Mouse (Mus musculus) embryonic facial prominence, embryonic 11.5 days (tissue): ENCODE data around the gene Fcrl1. TPM values are rescaled to one million over a fixed set of nuclear protein-coding genes. Genes with fewer than 3 reads are reported as not detected.
"Not testable (repeated sequence)": the region's sequence is repeated elsewhere in the genome, so short reads cannot be mapped to it uniquely, and the experiment has no call there.

ENCODE experiments used
- ATAC-seq: fragments of 200-750 bp; cut with Nextera tagmentation; replicated peaks from 2 replicates; pipeline ENCODE4 v1.8.0; 2017; ENCODE audit warnings: low read depth; ENCODE audit not compliant: insufficient number of reproducible peaks, low FRiP score, low TSS enrichment
- DNase-seq: peaks from one replicate; pipeline ENCODE4 v3.0.0-alpha.2; 2015; ENCODE audit warnings: low spot score
- H3K27ac ChIP-seq: fragments of 300-500 bp; sonication (generic); replicated peaks from 2 replicates; pipeline ENCODE4 v1.5.1; 2014; ENCODE audit warnings: mild to moderate bottlenecking, low read depth, low read length, control low read depth
- H3K27me3 ChIP-seq: fragments of 300-500 bp; sonication (generic); 2 replicates; pipeline ENCODE4 v1.6.1; 2014; ENCODE audit warnings: mild to moderate bottlenecking, low read length, moderate library complexity, mixed read lengths; ENCODE audit not compliant: control insufficient read depth, insufficient read depth
- H3K36me3 ChIP-seq: fragments of 300-500 bp; sonication (generic); replicated peaks from 2 replicates; pipeline ENCODE4 v1.6.1; 2014; ENCODE audit warnings: low read depth, mild to moderate bottlenecking, low read length, moderate library complexity, mixed read lengths; ENCODE audit not compliant: control insufficient read depth, insufficient read depth
- H3K4me1 ChIP-seq: fragments of 300-500 bp; sonication (generic); 2 replicates; pipeline ENCODE4 v1.6.1; 2014; ENCODE audit warnings: low read length, mixed read lengths; ENCODE audit not compliant: control insufficient read depth, insufficient read depth
- H3K4me2 ChIP-seq: fragments of 300-500 bp; sonication (generic); 2 replicates; pipeline ENCODE4 v1.6.1; 2014; ENCODE audit warnings: low read depth, mild to moderate bottlenecking, control low read depth, low read length, moderate library complexity
- H3K4me3 ChIP-seq: fragments of 300-500 bp; sonication (generic); 2 replicates; pipeline ENCODE4 v1.5.1; 2014; ENCODE audit warnings: low read depth, low read length, control low read depth
- H3K9ac ChIP-seq: fragments of 300-500 bp; sonication (generic); replicated peaks from 2 replicates; pipeline ENCODE4 v1.6.1; 2014; ENCODE audit warnings: mild to moderate bottlenecking, control low read depth, low read length
- H3K9me3 ChIP-seq: fragments of 300-500 bp; sonication (generic); replicated peaks from 2 replicates; pipeline ENCODE4 v1.6.1; 2016; ENCODE audit warnings: mild to moderate bottlenecking, low read length, inconsistent platforms, mixed read lengths; ENCODE audit not compliant: control insufficient read depth
- WGBS: fragments of 180-500 bp; shearing (Covaris S2); extraction: QIAGEN DNeasy Blood & Tissue Kit; methylation state at CpG from one replicate; pipeline ENCODE4 v1.1.7; 2014; 5-methylcytosine and 5-hydroxymethylcytosine counted together
- polyA plus RNA-seq: library from polyadenylated mRNA; unstranded; fragments of >200 nt; fragmentation: Nextera tagmentation; extraction: Ambion mirVana; gene quantifications from 2 replicates; pipeline ENCODE4 v1.2.1, GENCODE M21; 2014

Fcrl1 gene
- polyA plus RNA-seq, 1 experiment from 2014 or later: not detected

DNA sequence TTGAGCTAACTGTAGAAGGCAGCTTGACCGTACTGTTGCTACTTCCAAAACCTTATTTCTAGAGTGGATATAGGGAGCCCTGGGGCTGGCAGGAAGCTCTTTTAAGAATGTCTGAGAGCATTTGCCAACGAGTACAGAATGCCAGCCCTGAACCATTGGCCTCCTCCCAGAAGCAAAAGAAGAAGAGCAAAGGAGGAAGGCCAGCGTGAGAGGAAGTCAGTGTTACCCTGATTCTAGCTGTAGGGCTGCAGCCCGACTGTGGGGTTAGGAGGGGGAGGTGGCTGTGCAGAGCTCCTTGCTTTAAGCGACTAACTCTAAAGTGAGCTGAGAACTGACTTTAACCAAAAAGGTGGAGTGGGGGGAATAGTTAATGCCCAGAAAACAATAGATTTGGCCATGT is 7.0 kb upstream of the Fcrl1 start:
- H3K4me3 ChIP-seq: no peak overlapping the region
- H3K4me2 ChIP-seq: no peak overlapping the region
- 73% methylated on average over 5 of the region's 5 CpGs for whole genome bisulfite sequencing
- no peaks in the 10 kb centered on the region for H3K9me3 ChIP-seq
- H3K36me3 ChIP-seq: no peaks in the 10 kb centered on the region
- no peak for ATAC-seq
- DNase-seq: no peak
- H3K27ac ChIP-seq: no peak overlapping the region
- no peak overlapping the region for H3K9ac ChIP-seq
- no peaks in the 10 kb centered on the region for H3K4me1 ChIP-seq
- H3K27me3 ChIP-seq: no peaks in the 10 kb centered on the region

DNA sequence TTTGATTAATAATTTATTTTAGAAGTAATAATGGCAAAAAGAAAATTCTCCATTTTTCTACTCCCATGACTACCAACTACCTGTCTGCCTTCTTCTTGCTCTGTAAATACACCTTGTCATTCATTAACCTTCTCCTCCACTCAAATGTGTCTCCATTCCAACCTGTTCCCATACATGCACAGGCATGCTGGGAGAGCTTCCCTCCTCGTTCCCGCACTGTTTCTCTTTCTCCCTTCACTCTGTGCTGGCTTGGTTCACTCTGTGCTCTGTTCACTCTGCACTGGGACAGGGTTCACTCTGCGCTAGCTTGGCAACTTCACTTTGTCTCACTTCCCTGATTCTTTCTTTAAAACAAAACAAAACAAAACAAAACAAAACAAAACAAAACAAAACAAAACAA is 1.0 kb downstream of the Fcrl1 start:
- Histone ChIP-seq H3K4me3 (no peak overlapping the region), H3K4me1 (no peaks in the 10 kb centered on the region), H3K27ac (no peak overlapping the region), H3K27me3 (no peaks in the 10 kb centered on the region), H3K4me2 (no peak overlapping the region), H3K36me3 (no peaks in the 10 kb centered on the region), H3K9ac (no peak overlapping the region), H3K9me3 (no peaks in the 10 kb centered on the region)
- ATAC-seq: no peak
- no peak for DNase-seq
- 66% methylated on average over 3 of the region's 3 CpGs for WGBS

- Histone ChIP-seq H3K9ac (no peak overlapping the region), H3K27ac (no peak overlapping the region), H3K4me1 (no peaks in the 10 kb centered on the region), H3K4me2 (no peak overlapping the region), H3K9me3 (no peaks in the 10 kb centered on the region), H3K4me3 (no peak overlapping the region), H3K27me3 (no peaks in the 10 kb centered on the region), H3K36me3 (no peaks in the 10 kb centered on the region)
- ATAC-seq: no peak
- no peak for DNase-seq
- 68% methylated on average over 6 of the region's 6 CpGs for WGBS
These were observed 1.5 kb downstream of the Fcrl1 start for GRCm38 (mm10) chr3:87377719-87378118.

GRCm38 (mm10) chr3:87379641-87380315 is 3.6 kb downstream of the Fcrl1 start:
- 93% methylated on average over 2 of the region's 2 CpGs for WGBS
- H3K4me1 ChIP-seq: not testable (repeated sequence)

DNA sequence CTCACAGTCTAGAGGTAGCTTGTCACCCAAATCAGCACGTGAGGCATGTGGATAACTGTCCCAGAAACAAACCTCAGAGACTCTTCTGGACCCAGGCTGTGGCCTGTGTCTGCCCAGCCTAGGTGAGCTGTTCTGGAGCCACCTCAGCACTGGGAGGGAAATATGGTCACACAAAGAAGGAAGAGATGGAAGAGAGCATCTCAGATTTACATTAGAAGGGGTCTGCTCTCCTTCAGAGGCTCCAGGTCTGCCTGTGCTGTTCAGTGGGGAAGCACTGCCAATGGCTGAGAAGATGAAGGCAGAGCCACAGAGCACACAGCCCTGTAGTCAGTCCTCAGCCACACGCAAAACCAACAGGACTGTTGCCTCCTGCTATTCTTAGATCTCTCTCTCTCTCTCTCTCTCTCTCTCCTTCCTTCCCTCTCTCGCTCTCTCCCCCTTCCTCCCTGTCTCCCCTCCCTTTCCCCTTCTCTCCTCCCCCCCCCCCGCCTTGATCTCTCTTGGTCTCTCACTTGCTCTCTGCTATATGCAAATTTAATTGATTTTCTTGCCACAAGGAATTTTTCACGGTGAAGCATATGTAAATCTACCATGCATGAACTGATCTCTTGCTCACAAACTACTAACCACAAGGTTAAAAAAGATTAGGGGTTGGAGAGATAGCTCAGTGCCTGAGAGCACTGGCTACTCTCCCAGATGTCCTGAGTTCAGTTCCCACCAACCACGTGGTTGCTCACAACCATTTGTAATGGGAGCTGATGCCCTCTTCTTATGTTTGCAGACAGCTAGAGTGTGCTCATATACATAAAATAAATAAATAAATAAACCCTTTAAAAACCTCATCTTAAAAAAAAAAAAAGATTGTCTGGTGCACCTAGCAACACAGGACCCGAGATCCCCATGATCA is 5.9 kb downstream of the Fcrl1 start:
- Histone ChIP-seq H3K27me3 (no peaks in the 10 kb centered on the region), H3K36me3 (no peaks in the 10 kb centered on the region), H3K4me1 (no peaks in the 10 kb centered on the region), H3K27ac (no peak overlapping the region), H3K9ac (no peak overlapping the region), H3K9me3 (no peaks in the 10 kb centered on the region), H3K4me2 (no peak overlapping the region), H3K4me3 (no peak overlapping the region)
- DNase-seq (no peak), ATAC-seq (no peak)
- WGBS: 76% methylated on average over 7 of the region's 7 CpGs

More at GRCm38 (mm10) chr3:87379641-87380315, 3.6 kb downstream of the Fcrl1 start:
- H3K36me3 ChIP-seq, H3K9ac ChIP-seq, ATAC-seq, H3K9me3 ChIP-seq, H3K4me3 ChIP-seq, H3K4me2 ChIP-seq, H3K27me3 ChIP-seq, H3K27ac ChIP-seq, DNase-seq: not testable (repeated sequence)

- no peak overlapping the region for H3K27ac ChIP-seq
- DNase-seq (no peak), ATAC-seq (no peak)
- H3K9me3 ChIP-seq: no peaks in the 10 kb centered on the region
- no peaks in the 10 kb centered on the region for H3K36me3 ChIP-seq
- H3K4me3 ChIP-seq: no peak overlapping the region
- no peak overlapping the region for H3K4me2 ChIP-seq
- H3K9ac ChIP-seq: no peak overlapping the region
- H3K4me1 ChIP-seq: no peaks in the 10 kb centered on the region
- WGBS: 92% methylated on average over 3 of the region's 3 CpGs
- H3K27me3 ChIP-seq: no peaks in the 10 kb centered on the region
These were observed 7.1 kb downstream of the Fcrl1 start for GRCm38 (mm10) chr3:87383308-87383707.

DNA sequence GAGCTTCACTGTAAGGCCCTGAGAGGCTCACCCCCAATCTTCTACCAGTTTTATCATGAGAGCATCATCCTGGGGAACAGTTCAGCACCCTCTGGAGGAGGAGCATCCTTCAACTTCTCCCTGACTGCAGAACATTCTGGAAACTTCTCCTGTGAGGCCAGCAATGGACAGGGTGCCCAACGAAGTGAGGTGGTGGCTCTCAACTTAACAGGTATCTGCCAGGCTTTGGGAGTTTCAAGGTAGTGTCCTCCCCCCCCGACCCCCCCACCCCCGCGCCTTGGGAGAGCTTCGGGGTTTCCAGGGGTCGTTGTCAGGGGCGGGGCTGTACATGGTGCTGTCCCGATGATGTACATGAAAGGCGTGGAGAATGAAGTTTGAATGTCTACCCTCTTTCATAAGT is 8.9 kb downstream of the Fcrl1 start:
- ATAC-seq (no peak), DNase-seq (no peak)
- Histone ChIP-seq H3K9ac (no peak overlapping the region), H3K27ac (no peak overlapping the region), H3K27me3 (no peaks in the 10 kb centered on the region), H3K9me3 (no peaks in the 10 kb centered on the region), H3K36me3 (no peaks in the 10 kb centered on the region), H3K4me1 (no peaks in the 10 kb centered on the region), H3K4me2 (no peak overlapping the region), H3K4me3 (no peak overlapping the region)
- 87% methylated on average over 9 of the region's 9 CpGs for WGBS

DNA sequence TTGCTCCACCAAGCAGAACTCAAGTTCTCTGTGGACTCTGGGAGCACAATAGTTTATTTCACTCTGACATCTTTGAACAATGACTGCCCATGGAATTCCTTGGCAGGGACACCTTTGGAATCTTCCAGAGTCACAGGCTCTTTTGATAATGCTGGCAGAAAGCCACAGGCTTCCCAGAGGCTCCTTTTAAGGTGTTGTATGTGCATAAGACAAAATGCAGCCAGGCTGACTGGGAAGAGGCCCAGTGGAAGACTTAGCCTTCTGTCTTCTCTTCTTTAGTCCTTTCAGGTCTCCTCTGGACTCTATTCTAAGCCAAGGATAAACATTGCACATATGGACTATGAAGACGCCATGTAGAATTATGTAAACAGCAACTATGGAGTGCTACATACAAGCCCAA is 14.7 kb downstream of the Fcrl1 start:
- no peak overlapping the region for H3K9ac ChIP-seq
- no peaks in the 10 kb centered on the region for H3K27me3 ChIP-seq
- no peak for DNase-seq
- no peak for ATAC-seq
- no peak overlapping the region for H3K27ac ChIP-seq
- H3K36me3 ChIP-seq: no peaks in the 10 kb centered on the region
- no peaks in the 10 kb centered on the region for H3K4me1 ChIP-seq
- H3K4me2 ChIP-seq: no peak overlapping the region
- H3K4me3 ChIP-seq: no peak overlapping the region
- 85% methylated on average over 1 of the region's 1 CpGs for WGBS
- H3K9me3 ChIP-seq: no peaks in the 10 kb centered on the region
